Mouse (Mus musculus): ENCODE results near the gene Kbtbd13. TPM values are rescaled to one million over a fixed set of nuclear protein-coding genes. Genes with fewer than 3 reads are reported as not detected.

Gene Kbtbd13
- total and polyA plus RNA-seq, 3 experiments, result not detected

GRCm38 (mm10) chr9:65375163-65375934 lies 16.1 kb downstream of the Kbtbd13 start:
- TF ChIP-seq SMC3 (IDR thresholded peaks at IDR 0.05; ENCODE audit: low read depth, low read length) (no peak), RCOR1 (IDR thresholded peaks at IDR 0.05; ENCODE audit: low read depth, low read length) (no peak), ZKSCAN1 (IDR thresholded peaks at IDR 0.05; ENCODE audit: low read depth, low read length) (no peak), CHD2 (IDR thresholded peaks at IDR 0.05; ENCODE audit: low read length) (no peak), TBP (IDR thresholded peaks at IDR 0.05; ENCODE audit: low read depth, low read length) (no peak), NELFE (IDR thresholded peaks at IDR 0.05; ENCODE audit: low read depth, low read length) (no peak), MYB (IDR thresholded peaks at IDR 0.05; ENCODE audit: low read depth, low read length) (no peak), NRF1 (IDR thresholded peaks at IDR 0.05; ENCODE audit: insufficient read depth, low read depth, low read length, poor library complexity, severe bottlenecking) (no peak), MXI1 (IDR thresholded peaks at IDR 0.05; ENCODE audit: low read depth, low read length) (no peak), ZNF384 (IDR thresholded peaks at IDR 0.05; ENCODE audit: low read depth, low read length) (no peak), ZC3H11A (IDR thresholded peaks at IDR 0.05; ENCODE audit: low read depth, low read length) (no peak), UBTF (IDR thresholded peaks at IDR 0.05; ENCODE audit: borderline replicate concordance, insufficient read depth, low read depth, low read length) (no peak), POLR2AphosphoS2 (IDR thresholded peaks at IDR 0.05; ENCODE audit: low read length) (no peak)
- no peaks in the 10 kb centered on the region for H3K4me1 ChIP-seq (ENCODE audit: control insufficient read depth in 1 of 2, insufficient read depth in 2 of 2, low read length in 2 of 2)
- H3K9ac ChIP-seq (ENCODE audit: control insufficient read depth, low read depth, low read length, poor library complexity, severe bottlenecking), result no peak overlapping the region
- no peak overlapping the region for H3K27ac ChIP-seq (ENCODE audit: control insufficient read depth, low read depth, low read length)
- no peaks in the 10 kb centered on the region for H3K79me2 ChIP-seq (ENCODE audit: control insufficient read depth, insufficient read depth, low read length, poor library complexity)
- no peaks in the 10 kb centered on the region for H3K27me3 ChIP-seq (ENCODE audit: control insufficient read depth in 1 of 2, insufficient read depth in 2 of 2, low read length in 2 of 2)
- no peaks in the 10 kb centered on the region for H3K36me3 ChIP-seq (ENCODE audit: control insufficient read depth in 1 of 2, insufficient read depth in 2 of 2, low read length in 2 of 2)
- DNase-seq (ENCODE audit: low read depth, low spot score), result no peak
- no peaks in the 10 kb centered on the region for H3K9me3 ChIP-seq (replicated peaks; ENCODE audit: insufficient read depth, low read length)
- no peak overlapping the region for H3K4me3 ChIP-seq (ENCODE audit: control insufficient read depth in 1 of 2, insufficient read depth in 1 of 2, low read depth in 2 of 2, low read length in 2 of 2)

GRCm38 (mm10) chr9:65374468-65375162 lies 16.8 kb downstream of the Kbtbd13 start:
- Histone ChIP-seq H3K4me1 (ENCODE audit: control insufficient read depth in 1 of 2, insufficient read depth in 2 of 2, low read length in 2 of 2) (no peaks in the 10 kb centered on the region), H3K9ac (ENCODE audit: control insufficient read depth, low read depth, low read length, poor library complexity, severe bottlenecking) (no peak overlapping the region), H3K79me2 (ENCODE audit: control insufficient read depth, insufficient read depth, low read length, poor library complexity) (no peaks in the 10 kb centered on the region), H3K4me3 (ENCODE audit: control insufficient read depth in 1 of 2, insufficient read depth in 1 of 2, low read depth in 2 of 2, low read length in 2 of 2) (no peak overlapping the region), H3K27ac (ENCODE audit: control insufficient read depth, low read depth, low read length) (no peak overlapping the region), H3K27me3 (ENCODE audit: control insufficient read depth in 1 of 2, insufficient read depth in 2 of 2, low read length in 2 of 2) (no peaks in the 10 kb centered on the region), H3K9me3 (replicated peaks; ENCODE audit: insufficient read depth, low read length) (no peaks in the 10 kb centered on the region), H3K36me3 (ENCODE audit: control insufficient read depth in 1 of 2, insufficient read depth in 2 of 2, low read length in 2 of 2) (no peaks in the 10 kb centered on the region)
- DNase-seq (ENCODE audit: low read depth, low spot score), result no peak
- TF ChIP-seq SIN3A (IDR thresholded peaks at IDR 0.05; ENCODE audit: low read length) (no peak), BHLHE40 (IDR thresholded peaks at IDR 0.05; ENCODE audit: borderline replicate concordance, low read depth, low read length) (no peak), TCF12 (IDR thresholded peaks at IDR 0.05; ENCODE audit: low read depth, low read length) (no peak), ETS1 (IDR thresholded peaks at IDR 0.05; ENCODE audit: low read depth, low read length) (no peak), MYC (IDR thresholded peaks at IDR 0.05; ENCODE audit: low read depth, low read length) (no peak), ZNF384 (IDR thresholded peaks at IDR 0.05; ENCODE audit: low read depth, low read length) (no peak), MEF2A (IDR thresholded peaks at IDR 0.05; ENCODE audit: extremely low read depth, insufficient replicate concordance, low read depth, low read length, poor library complexity, severe bottlenecking) (no peak), ZMIZ1 (IDR thresholded peaks at IDR 0.05; ENCODE audit: low read depth, low read length) (no peak)

Measured in MEL (cell line).